Mouse (Mus musculus) megakaryocyte, embryonic 14.5 days (primary cell): ENCODE results near the gene Kti12. TPM values are rescaled to one million over a fixed set of nuclear protein-coding genes. Genes with fewer than 3 reads are reported as not detected.

Source experiments
- H3K27me3 ChIP-seq: replicated peaks from 2 replicates; pipeline ENCODE3; 2012; ENCODE audit warnings: inconsistent platforms
- H3K36me3 ChIP-seq: replicated peaks from 2 replicates; pipeline ENCODE3; 2012; ENCODE audit warnings: low read length, inconsistent platforms, mixed read lengths
- H3K4me1 ChIP-seq: 2 replicates; pipeline ENCODE4 v1.6.1; 2012; ENCODE audit warnings: inconsistent platforms
- H3K4me3 ChIP-seq: replicated peaks from 2 replicates; pipeline ENCODE3; 2012; ENCODE audit warnings: moderate library complexity, mild to moderate bottlenecking, inconsistent platforms
- H3K9me3 ChIP-seq: 2 replicates; pipeline ENCODE4 v1.6.1; 2012; ENCODE audit warnings: inconsistent platforms
- FLI1 ChIP-seq: IDR thresholded peaks from 2 replicates; pipeline ENCODE4 v1.6.1; 2012; ENCODE audit warnings: low read length, inconsistent platforms, mixed read lengths
- GATA1 ChIP-seq: IDR thresholded peaks from 3 replicates; pipeline ENCODE4 v1.6.1; 2012; ENCODE audit warnings: mixed read lengths, low read length, inconsistent platforms, borderline replicate concordance
- polyA plus RNA-seq: library from polyadenylated mRNA; stranded (reverse); fragments of >175 nt; gene quantifications from 2 replicates; pipeline ENCODE4 v1.2.3, GENCODE M21; 2012; ENCODE audit warnings: low replicate concordance; ENCODE audit not compliant: insufficient read depth

Kti12 gene
- polyA plus RNA-seq, 1 experiment = 40.0 TPM

DNA sequence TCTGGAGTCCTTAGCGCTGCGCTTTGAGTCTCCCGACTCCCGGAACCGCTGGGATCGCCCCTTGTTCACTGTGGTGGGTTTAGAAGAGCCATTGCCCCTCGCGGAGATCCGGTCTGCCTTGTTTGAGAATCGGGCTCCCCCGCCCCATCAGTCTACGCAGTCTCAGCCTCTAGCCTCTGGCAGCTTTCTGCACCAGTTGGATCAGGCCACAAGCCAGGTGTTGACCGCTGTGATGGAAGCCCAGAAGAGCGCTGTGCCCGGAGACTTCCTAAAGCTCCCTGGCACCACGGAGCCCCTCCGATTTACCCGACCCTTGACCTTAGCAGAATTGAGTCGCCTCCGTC lies 892 bp downstream of the Kti12 start, which contains the start of gene A730015C16Rik:
A730015C16Rik (minus strand) TSS at position 115 of the 344 bp plus-strand sequence.
- Histone ChIP-seq H3K27me3 (no peaks in the 10 kb centered on the region), H3K4me1 (peaks cover 10% of the 10 kb centered on the region), H3K4me3 (peak within 1 kb of the TSS; percentile 94), H3K36me3 (peaks cover 7% of the 10 kb centered on the region), H3K9me3 (no peaks in the 10 kb centered on the region)
- no peak for TF ChIP-seq FLI1
- no peak for TF ChIP-seq GATA1

GRCm38 (mm10) chr4:108866806-108867205 lies 19.2 kb downstream of the Kti12 start:
- Histone ChIP-seq H3K36me3 (no peaks in the 10 kb centered on the region), H3K27me3 (peaks cover 7% of the 10 kb centered on the region), H3K9me3 (no peaks in the 10 kb centered on the region), H3K4me3 (no peak overlapping the region), H3K4me1 (no peaks in the 10 kb centered on the region)
- TF ChIP-seq FLI1 (no peak), GATA1 (no peak)

DNA sequence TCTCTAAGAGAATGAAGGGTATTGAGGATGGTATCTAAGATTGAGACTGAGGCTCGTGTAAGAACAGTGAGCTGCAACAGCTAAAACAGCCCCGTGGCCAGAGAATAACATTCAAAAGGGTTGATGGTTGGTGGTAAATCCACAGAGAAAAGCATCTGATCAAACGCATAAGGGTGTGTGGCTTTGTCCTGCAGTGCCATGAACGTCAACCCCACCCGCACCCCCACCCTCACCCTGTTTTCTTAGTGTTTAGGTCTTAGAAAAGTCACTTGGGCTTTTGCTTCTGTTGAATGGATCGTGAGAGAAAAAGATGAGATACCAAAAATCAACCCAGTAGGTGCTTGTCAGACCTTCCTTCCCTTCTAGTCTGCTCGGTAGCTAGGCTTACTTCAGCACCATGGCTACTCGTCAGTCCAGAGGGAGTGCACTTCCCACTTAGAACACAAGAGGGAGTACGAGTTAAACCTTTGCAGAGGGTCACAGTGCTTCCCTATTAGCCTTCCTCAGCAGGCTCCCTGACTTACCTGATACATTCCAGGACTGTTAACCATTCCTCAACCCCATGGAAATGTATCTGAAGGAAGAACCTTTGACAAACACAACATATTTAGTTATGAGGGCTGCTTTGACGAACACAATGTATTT lies 22.3 kb downstream of the Kti12 start:
- Histone ChIP-seq H3K27me3 (peaks cover 19% of the 10 kb centered on the region), H3K4me3 (no peak overlapping the region), H3K36me3 (no peaks in the 10 kb centered on the region), H3K4me1 (no peaks in the 10 kb centered on the region), H3K9me3 (no peaks in the 10 kb centered on the region)
- TF ChIP-seq GATA1 (no peak), FLI1 (no peak)

DNA sequence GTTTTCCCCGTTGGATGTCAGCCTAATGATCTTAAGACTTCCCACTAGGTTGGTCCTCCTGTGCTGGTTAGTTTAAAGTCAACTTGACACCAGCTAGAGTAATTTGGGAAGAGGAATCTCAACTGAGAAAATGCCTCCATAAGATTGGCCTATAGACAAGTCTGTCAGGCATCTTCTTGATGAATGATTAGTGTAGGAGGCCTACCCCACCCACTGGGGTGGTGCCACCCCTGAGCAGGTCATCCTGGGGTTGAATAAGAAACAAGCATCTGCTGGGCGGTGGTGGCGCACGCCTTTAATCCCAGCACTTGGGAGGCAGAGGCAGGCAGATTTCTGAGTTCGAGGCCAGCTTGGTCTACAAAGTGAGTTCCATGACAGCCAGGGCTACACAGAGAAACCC lies 26.2 kb downstream of the Kti12 start:
- no peaks in the 10 kb centered on the region for H3K36me3 ChIP-seq
- H3K4me3 ChIP-seq = no peak overlapping the region
- peaks cover 50% of the 10 kb centered on the region for H3K27me3 ChIP-seq
- TF ChIP-seq FLI1 (no peak), GATA1 (no peak)
- H3K4me1 ChIP-seq = peaks cover 3% of the 10 kb centered on the region; the same call in 1 of the 2 replicates
- no peaks in the 10 kb centered on the region for H3K9me3 ChIP-seq

DNA sequence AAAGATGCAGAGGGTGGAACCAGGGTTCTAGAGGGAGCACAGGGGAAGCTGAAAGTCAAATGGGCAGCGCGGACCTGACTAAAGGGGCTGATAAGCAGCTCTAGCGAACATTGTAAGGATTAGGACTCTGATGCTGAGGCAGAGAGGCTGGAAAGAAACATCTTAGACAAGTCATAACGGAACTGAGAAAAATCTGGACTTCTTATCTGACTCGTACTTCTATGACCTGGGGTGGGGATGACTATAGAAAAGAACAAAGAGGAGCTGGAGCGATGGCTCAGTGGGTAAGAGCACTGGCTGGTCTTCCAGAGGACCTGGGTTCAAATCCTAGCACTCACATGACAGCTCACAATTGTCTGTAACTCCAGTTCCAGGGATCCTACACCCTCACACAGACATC lies 30.3 kb downstream of the Kti12 start:
- peaks cover 13% of the 10 kb centered on the region for H3K4me1 ChIP-seq
- H3K4me3 ChIP-seq = no peak overlapping the region
- H3K36me3 ChIP-seq = no peaks in the 10 kb centered on the region
- H3K9me3 ChIP-seq = no peaks in the 10 kb centered on the region
- H3K27me3 ChIP-seq = peaks cover 62% of the 10 kb centered on the region
- TF ChIP-seq FLI1 (no peak), GATA1 (no peak)

DNA sequence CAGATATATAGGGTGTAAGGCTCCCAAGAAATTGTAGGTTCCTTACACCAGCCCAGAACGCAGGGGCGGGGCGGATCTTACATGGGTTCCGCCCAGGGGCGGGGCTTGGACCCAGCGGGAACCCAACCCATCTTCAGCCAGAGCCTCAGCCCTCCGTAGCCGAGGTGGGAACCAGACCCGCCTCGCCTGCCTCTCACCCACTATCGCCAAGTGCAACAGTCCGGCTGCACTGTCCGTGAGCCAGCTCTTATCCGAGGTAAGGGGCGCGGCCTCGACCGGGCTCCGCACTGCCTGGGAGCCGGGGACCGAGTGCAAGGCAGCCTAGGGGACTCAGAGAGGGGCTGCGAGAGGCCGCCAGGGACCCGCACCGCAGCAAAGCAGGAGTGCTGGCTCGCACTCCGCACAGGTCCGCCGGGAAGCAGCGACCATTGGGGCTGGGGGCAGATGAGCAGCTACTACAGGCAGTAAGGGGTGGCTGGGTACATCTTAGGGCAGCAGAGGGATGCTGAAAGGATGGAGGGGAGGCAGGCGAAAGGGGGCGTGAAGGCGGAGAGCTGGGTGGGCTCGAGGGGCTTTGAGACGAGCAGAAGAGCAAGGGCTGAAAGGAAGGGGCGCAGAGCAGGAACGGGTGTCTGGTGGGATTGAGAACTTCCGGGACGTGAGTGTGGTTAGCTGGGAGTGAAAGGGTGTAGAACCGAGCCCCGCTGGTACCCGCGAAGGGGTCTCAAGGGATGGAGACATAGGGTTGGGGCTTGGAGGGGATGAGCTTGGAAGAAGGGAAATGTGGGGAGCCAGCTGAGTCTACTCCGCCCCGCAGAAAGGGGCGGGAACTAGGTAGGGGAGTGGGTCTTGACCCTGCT lies 31.6 kb downstream of the Kti12 start, which contains the start of gene Rab3b:
Rab3b (plus strand) TSS at position 101 of the 860 bp plus-strand sequence.
- Histone ChIP-seq H3K4me3 (peak within 1 kb of the TSS; percentile 89), H3K27me3 (peaks cover 69% of the 10 kb centered on the region), H3K4me1 (peaks cover 13% of the 10 kb centered on the region), H3K9me3 (no peaks in the 10 kb centered on the region), H3K36me3 (no peaks in the 10 kb centered on the region)
- no peak for TF ChIP-seq GATA1

DNA sequence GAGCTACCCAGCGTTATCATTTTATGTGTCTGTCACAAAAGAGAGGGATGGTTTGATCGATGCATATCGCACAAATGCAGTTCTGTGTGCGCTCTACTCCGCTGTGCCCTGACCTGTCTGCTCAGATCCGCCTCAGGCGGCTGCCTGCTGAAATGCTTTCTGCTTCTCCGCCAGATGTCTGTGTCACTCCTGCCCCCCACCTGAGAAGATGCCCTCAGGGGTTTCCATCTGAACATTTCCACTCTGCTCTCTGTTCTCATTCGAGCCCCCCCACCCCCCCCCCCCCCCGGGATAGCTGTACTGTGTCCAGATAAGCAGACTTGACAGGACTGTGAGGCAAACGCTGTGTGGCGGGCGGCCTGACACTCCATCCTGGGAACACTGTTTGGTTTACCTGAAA lies 36.2 kb downstream of the Kti12 start:
- peaks cover 9% of the 10 kb centered on the region for H3K4me1 ChIP-seq
- H3K36me3 ChIP-seq = no peaks in the 10 kb centered on the region
- no peak overlapping the region for H3K4me3 ChIP-seq
- peaks cover 7% of the 10 kb centered on the region for H3K9me3 ChIP-seq
- TF ChIP-seq FLI1 (no peak), GATA1 (no peak)
- peaks cover 39% of the 10 kb centered on the region for H3K27me3 ChIP-seq

- peaks cover 7% of the 10 kb centered on the region for H3K9me3 ChIP-seq
- H3K27me3 ChIP-seq = peaks cover 23% of the 10 kb centered on the region
- TF ChIP-seq FLI1 (no peak), GATA1 (no peak)
- no peaks in the 10 kb centered on the region for H3K36me3 ChIP-seq
- no peak overlapping the region for H3K4me3 ChIP-seq
- no peaks in the 10 kb centered on the region for H3K4me1 ChIP-seq
Measured at GRCm38 (mm10) chr4:108887456-108887855, 39.9 kb downstream of the Kti12 start.

DNA sequence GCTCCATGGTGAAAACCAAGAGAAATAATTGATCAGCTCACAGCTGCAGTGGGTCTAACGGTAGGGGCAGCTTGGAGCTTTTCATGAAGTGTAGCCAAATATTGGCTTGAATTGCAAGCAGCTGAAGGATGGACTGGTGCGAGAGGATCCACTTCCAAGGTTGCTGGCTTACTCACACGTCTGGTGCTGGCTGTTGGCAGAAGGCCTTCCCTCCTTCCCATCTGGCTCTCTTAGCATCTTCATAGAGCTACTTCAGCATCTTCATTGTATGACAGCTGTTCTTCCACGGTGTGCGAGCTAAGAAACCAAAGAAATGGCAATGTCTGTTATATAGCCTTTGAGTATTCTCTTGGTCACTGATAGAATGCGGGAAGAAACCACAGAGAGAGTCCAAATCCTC lies 43.3 kb downstream of the Kti12 start:
- H3K27me3 ChIP-seq = peaks cover 22% of the 10 kb centered on the region
- H3K4me3 ChIP-seq = no peak overlapping the region
- no peaks in the 10 kb centered on the region for H3K4me1 ChIP-seq
- H3K36me3 ChIP-seq = no peaks in the 10 kb centered on the region
- peaks cover 7% of the 10 kb centered on the region for H3K9me3 ChIP-seq
- no peak for TF ChIP-seq GATA1
- TF ChIP-seq FLI1 = no peak

Other genes with a start within 250 kb of the Kti12 start
- 24.8 and 45.3 TPM in 2 replicates for gene Cc2d1b, start 227.8 kb upstream of the Kti12 start, polyA plus RNA-seq
- gene 3110021N24Rik, start 128.1 kb upstream of the Kti12 start, polyA plus RNA-seq = not detected in 2 replicates
- gene Zfyve9, start 67.0 kb upstream of the Kti12 start, polyA plus RNA-seq = 0.01 TPM in 1 of 2 replicates, not detected in the other
- gene Btf3l4, start 14.2 kb upstream of the Kti12 start, polyA plus RNA-seq = 4.9 and 5.4 TPM in 2 replicates
- gene Txndc12, start 13.2 kb upstream of the Kti12 start, polyA plus RNA-seq = 6.4 TPM in 1 of 2 replicates, not detected in the other
- gene A730015C16Rik, start 834 bp downstream of the Kti12 start, polyA plus RNA-seq = 0.22 TPM in 1 of 2 replicates, not detected in the other
- not detected in 2 replicates for gene Rab3b, start 31.3 kb downstream of the Kti12 start, polyA plus RNA-seq
- 4.8 and 14.6 TPM in 2 replicates for gene Nrd1, start 152.9 kb downstream of the Kti12 start, polyA plus RNA-seq